Mouse (Mus musculus): ENCODE data around the gene Tpcn1.

DNA sequence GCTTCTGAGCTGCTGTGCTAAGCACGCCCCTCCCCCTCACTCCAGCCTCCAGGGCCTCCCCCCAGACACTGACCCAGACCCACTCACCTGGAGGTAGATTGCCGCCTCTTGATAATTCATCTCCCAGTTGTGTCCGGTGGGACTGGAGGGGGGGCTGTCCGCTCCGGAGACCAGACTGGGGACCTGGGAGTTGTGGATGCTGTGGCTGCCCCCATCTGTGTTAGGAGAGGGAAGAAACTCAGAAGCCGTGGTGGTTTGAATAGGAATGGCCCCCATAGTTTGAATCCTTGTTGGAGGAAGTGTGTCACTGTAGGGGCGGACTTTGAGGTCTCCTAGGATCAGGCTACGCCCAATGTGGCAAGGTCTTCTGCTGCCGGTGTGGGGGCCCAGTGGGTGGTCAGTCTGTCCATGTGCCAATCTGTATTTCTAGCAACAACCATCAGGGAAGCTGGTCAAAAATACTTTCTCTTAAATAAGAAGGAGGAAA, 28.3 kb downstream of the Tpcn1 start:
- no peak for TF ChIP-seq GATA1 (IDR thresholded peaks at IDR 0.05; ENCODE audit: borderline replicate concordance, low read length)
- no peak for TF ChIP-seq FLI1 (IDR thresholded peaks at IDR 0.05; ENCODE audit: low read length)

All from megakaryocyte, embryonic 14.5 days (primary cell).